Mouse (Mus musculus): ENCODE data around the gene Mef2a. TPM values are rescaled to one million over a fixed set of nuclear protein-coding genes. Genes with fewer than 3 reads are reported as not detected.

The Mef2a gene
- polyA plus RNA-seq (2021; fragmentation: Nextera tagmentation): 102 and 104 TPM in 2 replicates
- long read RNA-seq, experiment 1, full-length matches to known transcripts: 65 of 213 reads
- long read RNA-seq, experiment 1, partial matches to known transcripts: 71 of 213 reads
- long read RNA-seq, experiment 1, other reads (novel, unspliced or antisense): 77 of 213 reads
- long read RNA-seq, experiment 2, full-length matches to known transcripts: 144 of 368 reads
- long read RNA-seq, experiment 2, partial matches to known transcripts: 14 of 368 reads
- long read RNA-seq, experiment 2, other reads (novel, unspliced or antisense): 210 of 368 reads

GRCm38 (mm10) chr7:67372729-67373583, at the start of gene Mef2a:
Mef2a (minus strand) TSS chr7:67372858.

GRCm38 (mm10) chr7:67222220-67222862, 150.3 kb downstream of the Mef2a start, which contains the start of gene Lysmd4:
Lysmd4 (plus strand) TSS chr7:67222544.

Other genes starting within 250 kb of the Mef2a start
- 56.8 and 58.1 TPM in 2 replicates for gene Lysmd4, start 150.3 kb downstream of the Mef2a start, polyA plus RNA-seq (2021; fragmentation: Nextera tagmentation)

Data from layer of hippocampus, adult 6 months (tissue).